Mouse (Mus musculus) embryonic fibroblast, embryonic 13.5 days (primary cell): Measurements from ENCODE around the gene Pon3. TPM values are rescaled to one million over a fixed set of nuclear protein-coding genes. Genes with fewer than 3 reads are reported as not detected.
A peak's percentile ranks its signal among the peaks of the same experiment; 100 is the strongest.

Experiments
- H3K27ac ChIP-seq: 2 replicates; pipeline ENCODE4 v1.5.1; 2012; ENCODE audit warnings: low read length, control low read depth, inconsistent platforms; ENCODE audit not compliant: insufficient read depth
- H3K4me1 ChIP-seq: 2 replicates; pipeline ENCODE4 v1.6.1; 2011; ENCODE audit warnings: low read length; ENCODE audit not compliant: control insufficient read depth, insufficient read depth
- H3K4me3 ChIP-seq: 2 replicates; pipeline ENCODE4 v1.5.1; 2011; ENCODE audit warnings: mild to moderate bottlenecking, control low read depth, low read length; ENCODE audit not compliant: insufficient read depth
- CTCF ChIP-seq: IDR thresholded peaks from 2 replicates; pipeline ENCODE4 v1.5.1; 2011; ENCODE audit warnings: mild to moderate bottlenecking, control low read depth, low read length, moderate library complexity, borderline replicate concordance; ENCODE audit not compliant: insufficient read depth
- POLR2A ChIP-seq: IDR thresholded peaks from 2 replicates; pipeline ENCODE4 v1.6.1; 2011; ENCODE audit warnings: low read depth, mild to moderate bottlenecking, control low read depth, low read length, moderate library complexity
- polyA plus RNA-seq: library from polyadenylated mRNA; stranded (reverse); fragments of >200 nt; gene quantifications from 2 replicates; pipeline ENCODE4 v1.2.4, GENCODE M21; 2011; ENCODE audit warnings: low read depth; ENCODE audit not compliant: missing spikeins, insufficient read length

Gene Pon3
- polyA plus RNA-seq: 33.5 and 35.6 TPM in 2 replicates

DNA sequence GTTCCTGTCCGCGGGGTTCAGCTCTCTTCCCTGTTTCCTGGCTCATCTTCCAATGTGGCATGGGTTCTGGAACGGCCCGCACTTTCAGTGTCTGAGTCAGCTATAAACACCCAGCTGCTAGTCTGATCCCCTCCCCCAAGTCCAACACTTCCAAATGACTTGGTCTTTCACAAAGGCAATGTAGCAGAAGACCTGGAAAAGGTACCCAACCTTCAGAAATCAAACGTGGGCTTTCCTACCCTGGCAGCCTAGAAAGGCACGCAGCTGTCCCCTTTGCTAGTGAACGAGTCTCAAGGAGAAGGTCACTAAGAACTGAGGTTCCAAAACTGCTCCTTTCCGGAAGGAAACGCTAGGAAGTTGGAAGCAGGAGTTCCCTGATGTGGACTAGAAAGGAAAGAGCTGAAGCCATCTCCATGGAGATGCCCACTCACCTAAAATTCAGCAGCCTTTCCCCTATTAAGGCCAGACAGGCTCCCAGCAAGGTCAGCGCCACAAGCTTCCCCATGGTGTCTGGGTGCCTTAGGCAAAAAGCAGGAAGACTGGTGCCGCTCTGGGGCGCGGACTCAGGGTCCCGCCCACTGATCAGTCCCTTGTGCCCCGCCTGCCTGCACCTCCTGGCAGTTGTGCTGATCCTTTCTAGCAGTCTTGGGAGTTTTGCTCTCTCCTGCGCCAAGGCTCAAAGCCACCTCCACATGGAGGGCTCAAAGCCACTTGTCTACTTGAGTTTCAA lies at the start of gene Pon3:
TSS of gene Pon3 (minus strand) at position 565 of the 730 bp plus-strand sequence.
- TF ChIP-seq CTCF (no peak), POLR2A (peak; percentile 66)
- Histone ChIP-seq H3K4me1 (no peaks in the 10 kb centered on the region), H3K27ac (no peak within 1 kb of the TSS), H3K4me3 (peak within 1 kb of the TSS; percentile 35)

DNA sequence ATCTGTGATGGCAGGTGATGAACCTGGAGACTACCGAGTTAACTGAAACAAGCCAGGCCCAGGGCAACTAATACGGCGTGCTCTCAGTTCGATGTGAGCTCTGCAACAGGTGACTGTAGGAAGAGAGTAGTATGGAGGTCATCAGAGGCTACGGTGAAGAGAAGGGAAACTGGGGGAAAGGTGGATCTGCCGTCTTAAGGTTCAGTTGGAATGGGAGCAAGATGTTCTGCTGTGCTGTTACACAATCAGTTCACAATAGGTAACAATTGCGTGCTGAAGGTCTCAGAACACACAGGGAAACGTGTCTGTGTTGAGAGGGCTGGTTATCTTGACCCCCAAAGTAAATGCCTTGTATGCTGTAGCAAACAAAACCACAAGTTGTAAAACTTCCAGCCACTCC lies 48.9 kb upstream of the Pon3 start:
- no peak overlapping the region for H3K27ac ChIP-seq
- H3K4me3 ChIP-seq: no peak overlapping the region
- TF ChIP-seq POLR2A (no peak), CTCF (no peak)

GRCm38 (mm10) chr6:5300629-5301028 lies 44.5 kb upstream of the Pon3 start:
- TF ChIP-seq POLR2A (no peak), CTCF (no peak)
- H3K4me3 ChIP-seq: no peak overlapping the region
- H3K27ac ChIP-seq: no peak overlapping the region
- H3K4me1 ChIP-seq: 0 out of 2 replicates have a peak, but pooled peaks cover 2% of the 10 kb centered on the region

More for the DNA sequence above, 48.9 kb upstream of the Pon3 start:
- H3K4me1 ChIP-seq: no peaks in the 10 kb centered on the region

- TF ChIP-seq POLR2A: no peak
- no peak for TF ChIP-seq CTCF
- Histone ChIP-seq H3K4me1 (0 out of 2 replicates have a peak, but pooled peaks cover 2% of the 10 kb centered on the region), H3K27ac (no peak overlapping the region), H3K4me3 (no peak overlapping the region)
Measured at GRCm38 (mm10) chr6:5299561-5299960, 43.5 kb upstream of the Pon3 start.

GRCm38 (mm10) chr6:5298092-5298554 lies 42.0 kb upstream of the Pon3 start, which contains the start of gene Pon2:
Gene Pon2, minus strand, starts transcription at chr6:5298455.
- Histone ChIP-seq H3K4me1 (0 out of 2 replicates have a peak, but pooled peaks cover 4% of the 10 kb centered on the region), H3K4me3 (peak within 1 kb of the TSS; percentile 62), H3K27ac (peak within 1 kb of the TSS; percentile 96)
- peak; percentile 93 for TF ChIP-seq POLR2A
- no peak for TF ChIP-seq CTCF

DNA sequence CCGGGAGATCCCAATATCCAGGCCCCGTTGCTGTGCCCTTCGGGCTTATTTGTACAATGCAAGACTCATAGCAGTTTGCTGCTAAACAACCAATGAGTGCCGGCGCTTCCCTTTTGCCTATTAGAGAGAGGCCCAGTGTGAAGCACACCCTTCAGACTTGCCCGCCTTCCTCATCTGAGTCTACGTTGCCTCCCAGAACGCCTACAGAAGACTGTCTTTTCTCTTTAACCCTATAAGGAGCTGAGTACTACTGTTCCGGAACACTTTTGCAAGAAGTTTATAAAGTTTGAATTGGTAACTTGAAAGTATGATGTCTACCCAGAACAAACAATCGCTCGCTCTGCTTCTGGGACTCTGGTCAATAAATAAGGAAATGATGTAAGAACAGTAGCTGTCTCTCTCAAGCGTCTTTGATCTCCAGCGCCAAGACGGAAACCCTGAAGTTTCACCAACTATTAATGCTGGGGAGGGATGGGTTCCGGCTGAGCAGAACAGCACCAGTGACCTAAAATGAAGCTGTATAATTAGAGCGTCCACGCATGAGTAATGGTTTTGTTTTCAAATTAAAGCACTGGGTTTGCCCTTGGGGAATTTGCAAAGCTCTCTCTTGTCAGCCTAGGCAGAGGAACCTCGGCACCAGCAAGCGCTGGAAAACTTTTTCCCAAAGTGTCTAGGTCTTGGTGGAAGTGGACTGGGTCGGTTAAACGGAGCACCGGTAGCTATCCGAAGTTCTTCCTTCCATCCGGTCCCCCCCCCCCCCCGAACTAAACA lies 41.4 kb upstream of the Pon3 start:
- peak overlapping the region; percentile 96 for H3K27ac ChIP-seq
- TF ChIP-seq CTCF (no peak), POLR2A (peak; percentile 35; the same call in 1 of the 2 replicates)
- peak overlapping the region; percentile 62 for H3K4me3 ChIP-seq
- H3K4me1 ChIP-seq: 0 out of 2 replicates have a peak, but pooled peaks cover 4% of the 10 kb centered on the region

DNA sequence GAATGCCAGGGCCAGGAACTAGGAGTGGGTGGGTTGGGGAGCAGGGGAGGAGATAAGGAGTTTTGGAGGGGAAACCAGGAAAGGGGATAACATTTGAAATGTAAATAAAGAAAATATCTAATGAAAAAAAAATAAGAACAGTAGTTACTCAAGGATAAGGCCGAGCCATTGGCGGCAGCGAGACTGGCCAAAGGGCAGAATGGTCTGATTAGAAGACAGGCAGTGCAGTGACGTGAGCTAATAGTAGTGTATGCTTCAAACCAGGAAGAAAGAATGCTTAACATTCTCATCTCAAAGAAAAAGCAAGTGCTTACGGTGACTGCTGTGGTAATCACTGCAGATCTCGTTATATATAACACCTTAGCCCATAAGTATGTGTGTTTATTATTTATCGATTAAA lies 40.0 kb upstream of the Pon3 start:
- H3K27ac ChIP-seq: no peak overlapping the region

GRCm38 (mm10) chr6:5294659-5295449 lies 38.8 kb upstream of the Pon3 start:
- no peak for TF ChIP-seq POLR2A
- TF ChIP-seq CTCF: no peak
- H3K4me3 ChIP-seq: no peak overlapping the region
- no peak overlapping the region for H3K27ac ChIP-seq
- 0 out of 2 replicates have a peak, but pooled peaks cover 4% of the 10 kb centered on the region for H3K4me1 ChIP-seq

More for the DNA sequence above, 40.0 kb upstream of the Pon3 start:
- H3K4me1 ChIP-seq: 0 out of 2 replicates have a peak, but pooled peaks cover 4% of the 10 kb centered on the region
- no peak overlapping the region for H3K4me3 ChIP-seq
- TF ChIP-seq CTCF (no peak), POLR2A (no peak)

GRCm38 (mm10) chr6:5292841-5293240 lies 36.8 kb upstream of the Pon3 start:
- Histone ChIP-seq H3K27ac (no peak overlapping the region), H3K4me1 (0 out of 2 replicates have a peak, but pooled peaks cover 4% of the 10 kb centered on the region), H3K4me3 (no peak overlapping the region)
- TF ChIP-seq POLR2A (no peak), CTCF (no peak)
